ENCODE assay signal across 25 mouse cellular contexts in the genomic region with DNA sequence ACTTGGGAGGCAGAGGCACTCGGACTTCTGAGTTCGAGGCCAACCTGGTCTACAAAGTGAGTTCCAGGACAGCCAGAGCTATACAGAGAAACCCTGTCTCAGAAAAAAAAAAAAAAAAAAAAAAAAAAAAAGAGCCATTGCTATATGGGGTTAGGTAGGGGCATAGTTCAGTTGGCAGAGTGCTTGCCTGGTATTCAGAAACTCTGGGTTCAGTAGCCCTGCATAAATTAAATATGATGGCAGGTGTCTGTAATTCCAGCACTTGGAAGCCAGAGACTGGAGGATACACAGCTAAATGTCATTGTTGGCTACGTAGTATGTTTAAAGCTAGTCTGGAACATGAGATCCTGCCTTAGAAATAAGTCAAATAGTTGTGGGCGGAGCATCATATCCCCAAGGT. TPM values are rescaled to one million over a fixed set of nuclear protein-coding genes. Genes with fewer than 3 reads are reported as not detected.
DNase-seq lines count a peak whose midpoint lies in the region; ATAC-seq lines count a peak whose summit lies in the region.
"Had no signal": no experiment of that assay in that cellular context is flagged by ENCODE, and none has a peak within 500 bp of the region (broad histone marks: within the 10 kb centered on the region; RNA-seq: fewer than 3 reads in every experiment).

No protein-coding gene starts in this region.

- no peak overlapping the region for H3K4me2 ChIP-seq in kidney, embryonic 14.5 days (replicated peaks; ENCODE audit: low read depth, low read length)
- H3K4me2 ChIP-seq in kidney, embryonic 15.5 days: no peak overlapping the region
- no peak overlapping the region for H3K4me2 ChIP-seq in lung, embryonic 15.5 days
- H3K4me2 ChIP-seq: embryonic facial prominence, embryonic 13.5 days; forebrain, embryonic 12.5 days; forebrain, embryonic 15.5 days; heart, embryonic 12.5 days; hindbrain, embryonic 14.5 days had no signal

- H3K36me3 ChIP-seq in kidney, embryonic 14.5 days (ENCODE audit: control insufficient read depth, insufficient read depth, low read length): no peaks in the 10 kb centered on the region
- no peaks in the 10 kb centered on the region for H3K36me3 ChIP-seq in kidney, embryonic 15.5 days
- no peaks in the 10 kb centered on the region for H3K36me3 ChIP-seq in lung, embryonic 15.5 days
- H3K36me3 ChIP-seq: embryonic facial prominence, embryonic 10.5 days; embryonic facial prominence, embryonic 13.5 days; forebrain, embryonic 12.5 days; forebrain, embryonic 15.5 days; heart, embryonic 12.5 days had no signal

- H3K9me3 ChIP-seq in kidney, embryonic 14.5 days (ENCODE audit: control insufficient read depth, low read length): no peaks in the 10 kb centered on the region
- no peaks in the 10 kb centered on the region for H3K9me3 ChIP-seq in kidney, embryonic 15.5 days (replicated peaks)
- H3K9me3 ChIP-seq in lung, embryonic 15.5 days: no peaks in the 10 kb centered on the region
- H3K9me3 ChIP-seq: embryonic facial prominence, embryonic 10.5 days; embryonic facial prominence, embryonic 13.5 days; forebrain, embryonic 12.5 days; forebrain, embryonic 15.5 days; heart, embryonic 12.5 days had no signal

- no peaks in the 10 kb centered on the region for H3K27me3 ChIP-seq in kidney, embryonic 14.5 days (ENCODE audit: control insufficient read depth, insufficient read depth, low read length)
- H3K27me3 ChIP-seq in kidney, embryonic 15.5 days: no peaks in the 10 kb centered on the region
- H3K27me3 ChIP-seq in lung, embryonic 15.5 days: no peaks in the 10 kb centered on the region
- H3K27me3 ChIP-seq: embryonic facial prominence, embryonic 13.5 days; forebrain, embryonic 12.5 days; forebrain, embryonic 15.5 days; heart, embryonic 12.5 days had no signal

- no peaks in the 10 kb centered on the region for H3K4me1 ChIP-seq in kidney, embryonic 14.5 days (ENCODE audit: control insufficient read depth, insufficient read depth, low read length)
- 0 out of 2 replicates have a peak, but pooled peaks cover 4% of the 10 kb centered on the region for H3K4me1 ChIP-seq in kidney, embryonic 15.5 days
- peaks cover 3% of the 10 kb centered on the region; the same call in 1 of the 2 replicates for H3K4me1 ChIP-seq in lung, embryonic 15.5 days
- H3K4me1 ChIP-seq: embryonic facial prominence, embryonic 10.5 days; embryonic facial prominence, embryonic 13.5 days; forebrain, embryonic 12.5 days; forebrain, embryonic 15.5 days had no signal

- H3K9ac ChIP-seq in kidney, embryonic 14.5 days (ENCODE audit: low read depth, low read length): no peak overlapping the region
- no peak overlapping the region for H3K9ac ChIP-seq in kidney, embryonic 15.5 days
- H3K9ac ChIP-seq in lung, embryonic 15.5 days: no peak overlapping the region
- H3K9ac ChIP-seq: embryonic facial prominence, embryonic 13.5 days; forebrain, embryonic 12.5 days; forebrain, embryonic 15.5 days; heart, embryonic 12.5 days; hindbrain, embryonic 14.5 days had no signal

- H3K27ac ChIP-seq in kidney, embryonic 14.5 days (ENCODE audit: low read depth, low read length): no peak overlapping the region
- H3K27ac ChIP-seq in kidney, embryonic 15.5 days: no peak overlapping the region
- H3K27ac ChIP-seq in lung, embryonic 15.5 days: peak overlapping the region; percentile 37; the same call in 1 of the 2 replicates
- H3K27ac ChIP-seq: embryonic facial prominence, embryonic 10.5 days; embryonic facial prominence, embryonic 13.5 days; forebrain, embryonic 12.5 days; forebrain, embryonic 15.5 days; hindbrain, embryonic 14.5 days; hindbrain, postnatal 0 days had no signal

- DNase-seq in kidney, adult 11 months: peak; percentile 48
- DNase-seq in kidney, adult 9 months: peak; percentile 45
- DNase-seq in lung, postnatal 36 days: no peak
- no peak for DNase-seq in urinary bladder, postnatal 4 days (ENCODE audit: low spot score in 2 of 2)
- DNase-seq: adrenal gland, postnatal 14 days; cerebellum, adult 11-12 months; cerebellum, adult 8-10 months; cerebellum, postnatal 10 days; cerebellum, postnatal 36 days; embryo, embryonic 11 days; gastrocnemius, postnatal 14 days; heart, postnatal 14 days; heart, postnatal 4 days had no signal

- H3K4me3 ChIP-seq in kidney, embryonic 14.5 days (ENCODE audit: low read length): no peak overlapping the region
- no peak overlapping the region for H3K4me3 ChIP-seq in kidney, embryonic 15.5 days (replicated peaks)
- no peak overlapping the region for H3K4me3 ChIP-seq in lung, embryonic 15.5 days
- H3K4me3 ChIP-seq: embryonic facial prominence, embryonic 10.5 days; embryonic facial prominence, embryonic 13.5 days; erythroblast, embryonic 14.5 days; forebrain, embryonic 12.5 days; forebrain, embryonic 15.5 days; heart, embryonic 12.5 days had no signal

- ATAC-seq in kidney, embryonic 14.5 days (ENCODE audit: low FRiP score, low TSS enrichment): no peak
- ATAC-seq in kidney, embryonic 15.5 days (replicated peaks; ENCODE audit: low FRiP score): no peak
- no peak for ATAC-seq in lung, embryonic 15.5 days (ENCODE audit: borderline replicate concordance, extremely low read depth, low FRiP score, low TSS enrichment)
- ATAC-seq: CD4-positive, CD25-positive, alpha-beta regulatory T cell, adult 4 months; forebrain, embryonic 15.5 days; hindbrain, postnatal 0 days had no signal

- WGBS in kidney, embryonic 14.5 days: 88% methylated on average over 4 of the region's 4 CpGs
- WGBS in kidney, embryonic 15.5 days: 83% methylated on average over 4 of the region's 4 CpGs
- WGBS in lung, embryonic 15.5 days: 73% methylated on average over 4 of the region's 4 CpGs

RNA-seq across cellular contexts. Expression of a gene that starts 44.0 kb away (rescaled TPM):
- 68.8 and 110 TPM in 2 replicates for polyA plus RNA-seq in kidney, embryonic 14.5 days (2014; fragmentation: Nextera tagmentation; extraction: Ambion mirVana)
- polyA plus RNA-seq in kidney, embryonic 15.5 days (2015; fragmentation: Nextera tagmentation; extraction: Ambion mirVana): 68.4 and 76.6 TPM in 2 replicates
- 74.0 and 77.7 TPM in 2 replicates for polyA plus RNA-seq in lung, embryonic 15.5 days (2015; fragmentation: Nextera tagmentation; extraction: Ambion mirVana)

Comparison
In these comparisons a context has a peak if more than half of its experiments do, and no peak if none do; other contexts are left out.
1. DNase-seq: peak in kidney, adult 11 months (single experiment) and kidney, adult 9 months (single experiment); none in lung, postnatal 36 days (single experiment) and urinary bladder, postnatal 4 days (0 of 2).